Comparison of ENCODE assay signal across 8 mouse cellular contexts in genomic region chr8:123982291-123982793, GRCm38 (mm10). TPM values are rescaled to one million over a fixed set of nuclear protein-coding genes. Genes with fewer than 3 reads are reported as not detected.
DNase-seq lines count a peak whose midpoint lies in the region; ATAC-seq and TF ChIP-seq lines count a peak whose summit lies in the region.

No protein-coding gene starts in this region.

- TF ChIP-seq CTCF in gastrocnemius, adult 2 months (IDR thresholded peaks at IDR 0.05) = no peak
- no peak for TF ChIP-seq CTCF in C2C12 (IDR thresholded peaks at IDR 0.05; ENCODE audit: control insufficient read depth, insufficient read depth, insufficient read length)

- peak overlapping the region; percentile 79 for H3K4me2 ChIP-seq in heart, embryonic 16.5 days (ENCODE audit: low read depth, low read length)
- H3K4me2 ChIP-seq in limb, embryonic 12.5 days = peak overlapping the region; percentile 94
- peak overlapping the region; percentile 93 for H3K4me2 ChIP-seq in neural tube, embryonic 14.5 days (ENCODE audit: low read depth, low read length)

- H3K9me3 ChIP-seq in heart, embryonic 16.5 days (replicated peaks; ENCODE audit: control insufficient read depth, low read length) = no peaks in the 10 kb centered on the region
- H3K9me3 ChIP-seq in limb, embryonic 12.5 days = no peaks in the 10 kb centered on the region
- no peaks in the 10 kb centered on the region for H3K9me3 ChIP-seq in neural tube, embryonic 14.5 days (ENCODE audit: control insufficient read depth, low read length)

- H3K36me3 ChIP-seq in C2C12 (ENCODE audit: control insufficient read depth, insufficient read depth) = no peaks in the 10 kb centered on the region
- no peaks in the 10 kb centered on the region for H3K36me3 ChIP-seq in heart, embryonic 16.5 days (ENCODE audit: control insufficient read depth, insufficient read depth)
- H3K36me3 ChIP-seq in limb, embryonic 12.5 days = no peaks in the 10 kb centered on the region
- H3K36me3 ChIP-seq in neural tube, embryonic 14.5 days (ENCODE audit: control insufficient read depth, insufficient read depth, low read length) = no peaks in the 10 kb centered on the region

- peak overlapping the region; percentile 88 for H3K9ac ChIP-seq in heart, embryonic 16.5 days (ENCODE audit: low read length)
- peak overlapping the region; percentile 81 for H3K9ac ChIP-seq in limb, embryonic 12.5 days (replicated peaks)
- peak overlapping the region; percentile 84 for H3K9ac ChIP-seq in neural tube, embryonic 14.5 days (replicated peaks; ENCODE audit: low read depth, low read length)

- no peaks in the 10 kb centered on the region for H3K79me3 ChIP-seq in C2C12 (ENCODE audit: low read depth)

- H3K79me2 ChIP-seq in C2C12 (ENCODE audit: control insufficient read depth, insufficient read depth) = no peaks in the 10 kb centered on the region

- H3K27me3 ChIP-seq in C2C12 (ENCODE audit: control insufficient read depth, insufficient read depth, insufficient read length) = no peaks in the 10 kb centered on the region
- H3K27me3 ChIP-seq in heart, embryonic 16.5 days (ENCODE audit: control insufficient read depth, insufficient read depth, low read length) = no peaks in the 10 kb centered on the region
- 0 out of 2 replicates have a peak, but pooled peaks cover 3% of the 10 kb centered on the region for H3K27me3 ChIP-seq in limb, embryonic 12.5 days
- H3K27me3 ChIP-seq in neural tube, embryonic 14.5 days (ENCODE audit: control insufficient read depth, insufficient read depth, low read length) = 0 out of 2 replicates have a peak, but pooled peaks cover 2% of the 10 kb centered on the region

- peak; percentile 21 for ATAC-seq in heart, embryonic 16.5 days (replicated peaks; ENCODE audit: extremely low read depth, insufficient read depth, low FRiP score)
- peak; percentile 29 for ATAC-seq in limb, embryonic 12.5 days (ENCODE audit: insufficient number of reproducible peaks, insufficient read depth, low FRiP score, low TSS enrichment, low read depth)
- peak; percentile 33 for ATAC-seq in neural tube, embryonic 14.5 days (ENCODE audit: low read depth)

- H3ac ChIP-seq in C2C12 (ENCODE audit: control insufficient read depth, insufficient read length, low read depth) = peak overlapping the region; percentile 87

- peaks cover 39% of the 10 kb centered on the region for H3K4me1 ChIP-seq in heart, embryonic 16.5 days (ENCODE audit: control insufficient read depth, insufficient read depth, low read length)
- peaks cover 13% of the 10 kb centered on the region; the same call in 1 of the 2 replicates for H3K4me1 ChIP-seq in limb, embryonic 12.5 days (replicated peaks)
- H3K4me1 ChIP-seq in neural tube, embryonic 14.5 days (ENCODE audit: control insufficient read depth, insufficient read depth, low read length) = peaks cover 9% of the 10 kb centered on the region

- peak overlapping the region; percentile 99 for H3K27ac ChIP-seq in gastrocnemius, adult 2 months
- peak overlapping the region; percentile 96 for H3K27ac ChIP-seq in heart, embryonic 16.5 days (ENCODE audit: low read length)
- peak overlapping the region; percentile 91; the same call in 1 of the 2 replicates for H3K27ac ChIP-seq in limb, embryonic 12.5 days
- peak overlapping the region; percentile 77; the same call in 1 of the 2 replicates for H3K27ac ChIP-seq in neural tube, embryonic 14.5 days (ENCODE audit: low read depth, low read length)

- DNase-seq in gastrocnemius, adult 2 months = no peak
- no peak for DNase-seq in gastrocnemius, postnatal 14 days
- peak; percentile 63 for DNase-seq in cerebellum, adult 11-12 months
- peak; percentile 30 to 37 for DNase-seq in thymus, postnatal 36 days

- intact Hi-C loops in gastrocnemius, adult 2 months (cut with DNase I) = loop anchor here (5.0 kb wide), 1 partner anchor 40 kb away; the partner anchor contains the start of genes Taf5l and Urb2
- intact Hi-C loops in gastrocnemius, postnatal 14 days (cut with DNase I; ENCODE audit: low total_unique reads) = no loop called here

- under 1% methylated on average over 48 of the region's 48 CpGs for WGBS in heart, embryonic 16.5 days
- WGBS in limb, embryonic 12.5 days = under 1% methylated on average over 48 of the region's 48 CpGs
- under 1% methylated on average over 42 of the region's 48 CpGs for WGBS in neural tube, embryonic 14.5 days

- H3K4me3 ChIP-seq in gastrocnemius, adult 2 months = peak overlapping the region; percentile 94
- peak overlapping the region; percentile 48 for H3K4me3 ChIP-seq in C2C12 (ENCODE audit: insufficient read depth, poor library complexity, severe bottlenecking)
- peak overlapping the region; percentile 78 for H3K4me3 ChIP-seq in heart, embryonic 16.5 days (ENCODE audit: low read length)
- peak overlapping the region; percentile 74 for H3K4me3 ChIP-seq in limb, embryonic 12.5 days (replicated peaks)
- peak overlapping the region; percentile 67 for H3K4me3 ChIP-seq in neural tube, embryonic 14.5 days (ENCODE audit: low read depth, low read length)

TF ChIP-seq in C2C12, 6 proteins besides CTCF, POLR2A, EP300 and RAD21:
- TF ChIP-seq MAX (IDR thresholded peaks at IDR 0.05) = no peak
- no peak for TF ChIP-seq MYOD1 (IDR thresholded peaks at IDR 0.05; ENCODE audit: control insufficient read depth, insufficient read length, low read depth)
- TF ChIP-seq USF1 (IDR thresholded peaks at IDR 0.05; ENCODE audit: low read depth) = no peak
- TF ChIP-seq MYOG (IDR thresholded peaks at IDR 0.05; ENCODE audit: control insufficient read depth, extremely low read depth, insufficient read length) = no peak
- TF ChIP-seq CEBPB (IDR thresholded peaks at IDR 0.05; ENCODE audit: low read depth) = no peak
- no peak for TF ChIP-seq FOSL1 (IDR thresholded peaks at IDR 0.05; ENCODE audit: insufficient read depth, low read length, poor library complexity, severe bottlenecking)
TF ChIP-seq in C2C12: peak in this region for 0.

RNA-seq across cellular contexts. Expression of gene Abcb10, which starts 0.6 kb away (rescaled TPM):
- 10 to 100 TPM; 15.8 to 18.6 TPM for total RNA-seq in gastrocnemius, adult 2 months (2021)
- total RNA-seq in gastrocnemius, postnatal 14 days (2021) = 10 to 100 TPM; 12.1 to 13.0 TPM
- polyA plus RNA-seq in C2C12 (2012; fragmentation: generic; extraction: Trizol) = 8.9 TPM
- polyA plus RNA-seq in heart, embryonic 16.5 days (2015; fragmentation: Nextera tagmentation; extraction: Ambion mirVana) = 17.1 and 19.0 TPM in 2 replicates
- 20.2 and 21.6 TPM in 2 replicates for polyA plus RNA-seq in limb, embryonic 12.5 days (2016; fragmentation: Nextera tagmentation; extraction: Ambion mirVana)
- polyA plus RNA-seq in neural tube, embryonic 14.5 days (2014; fragmentation: Nextera tagmentation; extraction: Ambion mirVana) = 18.9 and 20.9 TPM in 2 replicates

RNA-seq across cellular contexts. Expression of gene Nup133, which starts 33.3 kb away (rescaled TPM):
- total RNA-seq in gastrocnemius, adult 2 months (2021) = 10 to 100 TPM; 11.6 to 17.8 TPM
- 1 to 10 TPM; 9.8 to 9.9 TPM for total RNA-seq in gastrocnemius, postnatal 14 days (2021)
- 19.7 TPM for polyA plus RNA-seq in C2C12 (2012; fragmentation: generic; extraction: Trizol)
- 20.3 and 21.6 TPM in 2 replicates for polyA plus RNA-seq in heart, embryonic 16.5 days (2015; fragmentation: Nextera tagmentation; extraction: Ambion mirVana)
- 50.7 and 56.4 TPM in 2 replicates for polyA plus RNA-seq in limb, embryonic 12.5 days (2016; fragmentation: Nextera tagmentation; extraction: Ambion mirVana)
- polyA plus RNA-seq in neural tube, embryonic 14.5 days (2014; fragmentation: Nextera tagmentation; extraction: Ambion mirVana) = 24.0 and 28.0 TPM in 2 replicates

RNA-seq across cellular contexts. Expression of gene Taf5l, which starts 38.9 kb away (rescaled TPM):
- 10 to 100 TPM; 14.6 to 15.2 TPM for total RNA-seq in gastrocnemius, adult 2 months (2021)
- total RNA-seq in gastrocnemius, postnatal 14 days (2021) = 10 to 100 TPM; 11.3 to 12.6 TPM
- 26.2 TPM for polyA plus RNA-seq in C2C12 (2012; fragmentation: generic; extraction: Trizol)
- polyA plus RNA-seq in heart, embryonic 16.5 days (2015; fragmentation: Nextera tagmentation; extraction: Ambion mirVana) = 25.4 and 27.9 TPM in 2 replicates
- polyA plus RNA-seq in limb, embryonic 12.5 days (2016; fragmentation: Nextera tagmentation; extraction: Ambion mirVana) = 45.7 and 48.9 TPM in 2 replicates
- 22.4 and 28.3 TPM in 2 replicates for polyA plus RNA-seq in neural tube, embryonic 14.5 days (2014; fragmentation: Nextera tagmentation; extraction: Ambion mirVana)

RNA-seq across cellular contexts. Expression of gene Urb2, which starts 39.0 kb away (rescaled TPM):
- total RNA-seq in gastrocnemius, adult 2 months (2021) = 1 to 10 TPM; 5.8 to 6.0 TPM
- 1 to 10 TPM; 6.0 to 8.7 TPM for total RNA-seq in gastrocnemius, postnatal 14 days (2021)
- 9.8 TPM for polyA plus RNA-seq in C2C12 (2012; fragmentation: generic; extraction: Trizol)
- polyA plus RNA-seq in heart, embryonic 16.5 days (2015; fragmentation: Nextera tagmentation; extraction: Ambion mirVana) = 3.0 and 3.3 TPM in 2 replicates
- polyA plus RNA-seq in limb, embryonic 12.5 days (2016; fragmentation: Nextera tagmentation; extraction: Ambion mirVana) = 5.1 and 6.4 TPM in 2 replicates
- polyA plus RNA-seq in neural tube, embryonic 14.5 days (2014; fragmentation: Nextera tagmentation; extraction: Ambion mirVana) = 6.3 and 6.7 TPM in 2 replicates

Comparison
In these comparisons a context has a peak if more than half of its experiments do, and no peak if none do; other contexts are left out.
1. DNase-seq: peak in cerebellum, adult 11-12 months (single experiment) and thymus, postnatal 36 days (2 of 2); none in gastrocnemius, adult 2 months (single experiment) and gastrocnemius, postnatal 14 days (single experiment).
2. Peak in every context shown above with its lines, with median percentiles within 50 percentile points of each other: H3K27ac ChIP-seq, H3K4me3 ChIP-seq, ATAC-seq, H3K4me2 ChIP-seq and H3K9ac ChIP-seq.